Mouse (Mus musculus) heart, embryonic 12.5 days (tissue): ENCODE results near the gene Dhdds. TPM values are rescaled to one million over a fixed set of nuclear protein-coding genes. Genes with fewer than 3 reads are reported as not detected.

Source experiments
- ATAC-seq: fragments of 200-750 bp; cut with Nextera tagmentation; 2 replicates; pipeline ENCODE4 v1.8.0; 2017; ENCODE audit warnings: moderate TSS enrichment, moderate library complexity; ENCODE audit not compliant: insufficient number of reproducible peaks, low FRiP score
- H3K27ac ChIP-seq: fragments of 300-500 bp; sonication (generic); 2 replicates; pipeline ENCODE4 v1.5.1; 2016; ENCODE audit warnings: mild to moderate bottlenecking, moderate library complexity; ENCODE audit not compliant: poor library complexity, severe bottlenecking
- H3K27me3 ChIP-seq: fragments of 300-500 bp; sonication (generic); replicated peaks from 2 replicates; pipeline ENCODE4 v1.6.1; 2016; ENCODE audit warnings: mild to moderate bottlenecking, moderate library complexity
- H3K36me3 ChIP-seq: fragments of 300-500 bp; sonication (generic); 2 replicates; pipeline ENCODE4 v1.6.1; 2016; ENCODE audit warnings: mild to moderate bottlenecking, moderate library complexity
- H3K4me1 ChIP-seq: fragments of 300-500 bp; sonication (generic); replicated peaks from 2 replicates; pipeline ENCODE4 v1.6.1; 2016; ENCODE audit warnings: mild to moderate bottlenecking
- H3K4me2 ChIP-seq: fragments of 300-500 bp; sonication (generic); 2 replicates; pipeline ENCODE4 v1.6.1; 2016; ENCODE audit warnings: mild to moderate bottlenecking, moderate library complexity
- H3K4me3 ChIP-seq: fragments of 300-500 bp; sonication (generic); 2 replicates; pipeline ENCODE4 v1.5.1; 2016; ENCODE audit warnings: mild to moderate bottlenecking
- H3K9ac ChIP-seq: fragments of 300-500 bp; sonication (generic); 2 replicates; pipeline ENCODE4 v1.6.1; 2016; ENCODE audit warnings: mild to moderate bottlenecking, moderate library complexity
- H3K9me3 ChIP-seq: fragments of 300-500 bp; sonication (generic); replicated peaks from 2 replicates; pipeline ENCODE4 v1.6.1; 2016; ENCODE audit warnings: mild to moderate bottlenecking, moderate library complexity
- WGBS: fragments of 180-500 bp; shearing (Covaris S2); methylation state at CpG from one replicate; pipeline ENCODE4 v1.1.7; 2016; 5-methylcytosine and 5-hydroxymethylcytosine counted together
- polyA plus RNA-seq: library from polyadenylated mRNA; unstranded; fragments of >200 nt; fragmentation: Nextera tagmentation; extraction: Ambion mirVana; gene quantifications from 2 replicates; pipeline ENCODE4 v1.2.1, GENCODE M21; 2016

Dhdds gene
- polyA plus RNA-seq, 1 experiment from 2014 or later, result 30.5 TPM

DNA sequence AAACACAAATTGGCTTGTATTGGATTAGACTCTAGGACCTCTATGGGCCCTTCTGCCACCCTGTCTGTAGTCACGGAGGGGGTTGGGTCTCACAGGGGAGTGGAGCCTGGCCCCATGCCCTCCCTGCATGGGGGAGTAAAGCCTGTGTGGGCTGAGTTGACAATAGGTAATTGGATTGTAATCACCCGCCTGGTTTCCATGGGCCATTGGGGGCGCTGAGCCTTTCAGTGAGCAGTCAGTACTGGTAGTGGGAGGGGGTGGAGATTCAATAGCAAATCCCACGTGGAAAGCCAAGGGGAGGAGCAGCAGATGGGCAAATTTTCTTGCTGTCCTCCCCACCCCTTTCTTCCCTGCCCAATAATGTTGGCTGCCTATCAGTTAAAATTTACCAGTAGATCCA lies 30.5 kb downstream of the Dhdds start:
- 48% methylated on average over 4 of the region's 4 CpGs for WGBS
- Histone ChIP-seq H3K9me3 (no peaks in the 10 kb centered on the region), H3K4me3 (no peak overlapping the region), H3K36me3 (peaks cover 49% of the 10 kb centered on the region), H3K4me1 (peaks cover 33% of the 10 kb centered on the region), H3K4me2 (no peak overlapping the region), H3K9ac (no peak overlapping the region), H3K27me3 (no peaks in the 10 kb centered on the region), H3K27ac (no peak overlapping the region)
- ATAC-seq, result no peak

DNA sequence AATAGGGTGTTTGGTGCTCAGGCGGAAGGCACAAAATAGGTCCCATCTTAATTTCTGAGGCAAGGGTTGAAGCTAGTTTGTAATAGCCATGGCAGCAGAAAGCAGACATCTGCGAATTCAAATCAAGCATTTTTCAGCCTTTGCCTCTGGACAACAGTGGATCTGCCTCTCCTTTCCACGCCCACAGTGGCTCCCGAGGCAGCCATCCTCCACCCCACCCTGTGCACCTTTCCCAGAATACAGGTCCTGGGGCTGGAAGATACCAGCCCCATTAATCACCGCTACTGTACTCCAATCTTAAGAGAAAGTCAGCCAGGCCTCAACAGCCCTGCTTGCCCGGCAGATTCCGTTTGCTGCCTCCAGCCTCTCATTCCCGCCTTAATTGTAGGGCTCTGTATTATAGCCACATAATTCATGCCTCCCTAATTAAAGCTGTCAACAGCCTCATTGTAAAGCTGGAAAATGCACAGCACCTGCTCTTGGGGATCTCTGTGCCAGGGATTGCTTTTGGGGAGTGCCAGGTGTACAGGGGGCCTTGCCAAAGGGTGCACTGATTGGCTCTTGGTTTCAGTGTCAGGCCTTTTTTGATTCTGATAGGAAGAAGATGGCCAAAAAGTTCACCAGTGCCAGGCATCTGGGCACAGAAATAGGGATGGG lies 31.5 kb downstream of the Dhdds start:
- no peak for ATAC-seq
- Histone ChIP-seq H3K4me3 (peak overlapping the region; percentile 71; the same call in 1 of the 2 replicates), H3K4me2 (peak overlapping the region; percentile 97), H3K27ac (no peak overlapping the region), H3K9me3 (no peaks in the 10 kb centered on the region), H3K4me1 (peaks cover 30% of the 10 kb centered on the region), H3K9ac (0 out of 2 replicates have a peak overlapping the region, but pooled peaks have one; percentile 42), H3K27me3 (no peaks in the 10 kb centered on the region), H3K36me3 (peaks cover 47% of the 10 kb centered on the region)
- 60% methylated on average over 8 of the region's 8 CpGs for WGBS

DNA sequence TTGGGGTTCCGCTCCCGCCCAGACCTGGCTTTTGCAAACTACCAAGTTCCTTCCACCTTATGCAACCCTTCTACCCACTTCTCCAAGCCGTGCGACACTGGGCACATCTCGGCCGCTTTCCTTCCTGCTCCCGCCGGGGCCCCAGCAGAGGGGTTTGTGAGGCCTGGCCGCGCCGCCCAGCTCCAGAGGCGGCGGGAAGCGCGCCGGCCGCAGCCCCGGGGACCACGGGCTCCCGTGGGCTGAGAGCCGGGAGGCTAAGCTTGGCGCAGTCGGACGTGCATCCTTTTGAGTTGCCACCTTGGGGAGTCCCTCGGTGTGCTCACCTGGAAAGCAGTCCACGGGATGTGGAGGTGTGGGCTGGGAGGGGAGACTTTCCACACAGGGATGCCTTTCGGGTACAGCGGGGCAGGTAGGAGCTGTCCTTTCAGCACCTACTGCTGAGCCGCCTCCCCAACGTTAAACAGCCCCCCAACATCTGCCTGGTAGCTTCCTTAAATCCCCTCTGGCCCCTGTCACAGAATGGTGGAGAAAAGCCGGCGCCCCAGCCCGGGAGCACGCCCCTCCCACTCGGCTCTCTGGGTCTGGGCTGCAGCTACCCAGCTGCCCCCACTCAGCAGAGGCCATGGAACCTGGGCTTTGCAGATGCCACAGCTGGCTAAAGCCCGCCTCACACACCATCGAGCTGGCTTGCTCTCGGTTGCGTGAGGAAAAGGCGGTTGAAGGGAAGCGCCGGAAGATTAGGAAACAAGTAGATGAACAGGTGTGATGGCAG lies 32.4 kb downstream of the Dhdds start, which contains the start of gene Hmgn2:
TSS of gene Hmgn2 (minus strand) at position 501 of the 772 bp plus-strand sequence.
- Histone ChIP-seq H3K27me3 (no peaks in the 10 kb centered on the region), H3K4me1 (peaks cover 30% of the 10 kb centered on the region), H3K36me3 (peaks cover 54% of the 10 kb centered on the region), H3K27ac (peak within 1 kb of the TSS; percentile 99), H3K9me3 (no peaks in the 10 kb centered on the region), H3K4me2 (peak within 1 kb of the TSS; percentile 97), H3K4me3 (peak within 1 kb of the TSS; percentile 71), H3K9ac (peak within 1 kb of the TSS; percentile 97)
- WGBS, result under 1% methylated on average over 42 of the region's 42 CpGs
- peak; percentile 61 for ATAC-seq

DNA sequence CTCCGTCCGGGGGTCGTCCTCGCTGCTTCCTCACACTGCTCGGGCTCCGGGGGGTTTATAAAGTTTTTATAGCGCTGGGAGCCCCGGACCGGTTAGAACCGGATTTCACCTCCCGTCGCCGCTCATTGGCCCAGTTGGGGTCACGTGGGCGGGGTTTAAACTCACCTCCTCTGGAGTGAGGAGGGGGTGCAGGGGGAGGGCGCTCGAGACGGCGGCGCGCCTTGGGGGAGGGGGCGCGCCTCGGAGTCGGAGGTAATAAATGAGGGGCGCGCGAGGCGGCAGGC lies 32.9 kb downstream of the Dhdds start:
- Histone ChIP-seq H3K27me3 (no peaks in the 10 kb centered on the region), H3K9me3 (no peaks in the 10 kb centered on the region), H3K27ac (peak overlapping the region; percentile 99), H3K4me2 (peak overlapping the region; percentile 97), H3K9ac (peak overlapping the region; percentile 97), H3K4me1 (peaks cover 30% of the 10 kb centered on the region), H3K4me3 (peak overlapping the region; percentile 71), H3K36me3 (peaks cover 58% of the 10 kb centered on the region)
- under 1% methylated on average over 29 of the region's 29 CpGs for WGBS
- peak; percentile 89 for ATAC-seq

DNA sequence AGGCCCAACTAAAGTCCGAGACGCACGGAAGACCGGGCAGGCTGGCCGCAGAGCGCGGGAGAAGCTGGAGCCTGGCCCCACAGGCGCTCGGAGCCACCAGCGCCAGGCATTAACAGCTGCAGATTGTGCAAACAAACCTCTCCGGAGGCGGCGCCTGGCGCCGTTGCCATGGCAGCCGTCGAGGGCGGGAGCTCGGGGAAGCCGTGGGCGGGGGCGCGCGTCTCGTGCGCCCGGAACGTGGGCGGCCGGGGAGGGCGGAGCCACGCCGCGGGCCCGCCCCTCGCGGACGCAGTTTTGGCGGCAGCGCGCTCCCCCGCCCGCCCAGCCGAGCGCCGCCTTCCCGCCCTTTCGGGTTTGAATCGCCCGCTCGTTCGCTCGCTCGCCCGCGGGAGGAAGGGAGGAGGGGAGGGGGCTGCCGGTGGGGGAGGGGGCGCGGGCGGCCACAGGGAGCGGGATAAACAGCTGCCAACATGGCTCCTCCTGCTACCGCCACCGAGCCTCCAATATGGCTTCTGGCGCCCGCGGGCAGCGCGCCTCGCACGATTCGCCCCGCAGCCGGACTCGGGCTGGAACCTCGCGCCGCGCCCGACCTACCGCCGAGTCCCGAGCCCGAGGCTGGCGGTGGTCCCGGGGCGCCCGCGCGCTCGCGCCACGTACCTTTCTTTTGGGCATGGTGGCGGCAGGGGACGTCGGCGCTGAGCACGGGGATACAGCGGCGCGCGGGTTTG lies 33.4 kb downstream of the Dhdds start:
- Histone ChIP-seq H3K4me1 (peaks cover 30% of the 10 kb centered on the region), H3K27me3 (no peaks in the 10 kb centered on the region), H3K27ac (peak overlapping the region; percentile 99), H3K9me3 (no peaks in the 10 kb centered on the region), H3K4me3 (peak overlapping the region; percentile 71), H3K4me2 (peak overlapping the region; percentile 97), H3K36me3 (peaks cover 58% of the 10 kb centered on the region), H3K9ac (peak overlapping the region; percentile 97)
- peak; percentile 86 for ATAC-seq
- WGBS, result under 1% methylated on average over 84 of the region's 101 CpGs

DNA sequence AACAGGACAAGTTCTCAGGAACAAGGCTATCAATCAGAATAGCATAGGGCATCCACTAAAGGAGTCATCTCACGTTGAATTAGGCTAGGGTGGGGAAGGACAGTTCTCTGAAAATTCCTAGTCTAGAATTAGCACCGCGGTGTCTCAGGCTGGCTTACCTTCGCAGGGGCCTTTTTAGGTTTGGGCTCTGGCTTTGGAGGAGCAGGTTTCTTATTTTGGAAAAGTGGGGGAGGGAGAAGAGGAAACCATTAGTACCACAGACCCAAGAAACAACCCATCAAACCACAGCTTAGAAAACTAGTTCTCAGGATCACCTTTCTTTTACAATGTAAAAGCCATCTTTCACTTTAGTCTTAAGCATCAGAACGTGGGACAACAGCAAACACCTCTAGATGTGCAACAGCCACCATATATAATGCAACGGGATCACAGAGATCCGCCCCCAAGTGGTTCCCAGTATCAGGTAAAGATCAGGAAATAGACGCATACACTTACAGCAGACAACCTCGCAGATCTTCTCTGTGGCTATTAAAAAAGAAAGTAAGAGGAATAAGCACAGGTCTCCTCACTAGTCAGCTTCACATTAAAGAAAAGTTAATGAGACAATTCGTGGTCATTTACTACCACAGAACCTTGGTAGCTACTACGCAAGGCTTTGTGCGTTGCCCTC lies 34.3 kb downstream of the Dhdds start:
- WGBS, result 39% methylated on average over 12 of the region's 12 CpGs
- Histone ChIP-seq H3K4me3 (peak overlapping the region; percentile 71), H3K9me3 (no peaks in the 10 kb centered on the region), H3K27ac (0 out of 2 replicates have a peak overlapping the region, but pooled peaks have one; percentile 21), H3K36me3 (peaks cover 53% of the 10 kb centered on the region), H3K4me1 (peaks cover 30% of the 10 kb centered on the region), H3K4me2 (peak overlapping the region; percentile 97), H3K27me3 (no peaks in the 10 kb centered on the region), H3K9ac (peak overlapping the region; percentile 75)
- no peak for ATAC-seq

DNA sequence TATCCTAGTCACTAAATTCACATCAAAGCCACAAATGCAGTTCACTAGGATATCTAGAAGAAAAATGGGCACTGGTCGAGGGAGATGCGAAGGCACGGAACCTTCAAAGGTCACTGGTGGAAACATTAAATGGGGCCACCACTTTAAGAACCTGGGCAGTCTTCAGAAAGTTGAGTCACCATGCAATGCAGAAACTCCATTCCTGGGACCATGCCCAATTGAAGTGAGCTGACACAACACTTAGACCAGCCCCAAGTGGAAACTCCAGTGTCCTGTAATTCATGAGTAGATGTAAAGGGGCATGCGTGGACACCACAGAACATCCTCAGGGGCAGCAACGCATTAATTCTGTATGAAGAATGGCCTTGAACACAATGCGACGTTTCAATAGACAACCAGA lies 38.2 kb downstream of the Dhdds start:
- Histone ChIP-seq H3K9ac (no peak overlapping the region), H3K27me3 (no peaks in the 10 kb centered on the region), H3K36me3 (peaks cover 39% of the 10 kb centered on the region), H3K9me3 (no peaks in the 10 kb centered on the region), H3K4me3 (no peak overlapping the region), H3K27ac (no peak overlapping the region), H3K4me2 (no peak overlapping the region), H3K4me1 (peaks cover 13% of the 10 kb centered on the region)
- no peak for ATAC-seq
- 90% methylated on average over 7 of the region's 7 CpGs for WGBS

DNA sequence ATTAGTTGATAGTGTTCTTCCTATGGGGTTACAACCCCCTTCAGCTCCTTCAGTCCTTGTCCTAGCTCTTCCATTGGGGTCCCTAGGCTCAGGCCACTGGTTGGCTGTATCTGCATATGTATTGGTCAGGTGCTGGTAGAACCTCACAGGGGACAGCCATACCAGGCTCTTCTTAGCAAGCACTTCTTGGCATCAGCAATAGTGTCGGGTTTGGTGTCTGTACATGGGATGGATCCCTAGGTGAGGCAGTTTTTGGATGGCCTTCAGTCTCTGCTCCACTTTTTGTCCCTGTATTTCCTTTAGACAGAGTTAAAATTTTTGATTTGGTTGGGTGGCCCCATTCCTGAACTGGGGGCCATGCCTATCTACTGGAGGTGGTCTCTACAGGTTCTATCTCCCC lies 41.8 kb downstream of the Dhdds start:
- no peaks in the 10 kb centered on the region for H3K4me1 ChIP-seq
- H3K4me2 ChIP-seq, result no peak overlapping the region
- no peak overlapping the region for H3K4me3 ChIP-seq
- WGBS, result 61% methylated on average over 1 of the region's 1 CpGs
- H3K36me3 ChIP-seq, result peaks cover 15% of the 10 kb centered on the region
- H3K27me3 ChIP-seq, result no peaks in the 10 kb centered on the region
- no peak for ATAC-seq
- H3K9me3 ChIP-seq, result no peaks in the 10 kb centered on the region
- no peak overlapping the region for H3K27ac ChIP-seq
- no peak overlapping the region for H3K9ac ChIP-seq

DNA sequence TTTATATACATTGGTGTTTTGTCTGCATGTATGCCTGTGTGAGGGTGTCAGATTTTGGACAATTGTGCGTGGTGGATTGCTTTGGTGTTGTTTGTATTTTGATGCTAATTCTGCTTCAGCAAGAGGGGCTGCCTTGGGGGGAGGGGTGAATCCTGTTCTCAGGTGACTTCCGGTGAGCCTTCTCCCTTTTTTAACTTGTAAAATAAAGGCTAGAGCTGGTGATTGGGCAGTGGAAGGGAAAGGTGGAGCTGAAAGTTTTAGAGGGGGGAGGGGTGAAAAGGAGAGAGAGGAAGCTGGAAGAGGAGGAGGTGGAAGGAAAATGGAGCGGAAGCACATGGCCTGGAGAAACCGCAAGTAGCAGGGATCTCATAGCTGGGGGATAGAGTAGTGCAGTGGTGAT lies 44.4 kb downstream of the Dhdds start:
- Histone ChIP-seq H3K4me2 (no peak overlapping the region), H3K4me1 (no peaks in the 10 kb centered on the region), H3K9me3 (no peaks in the 10 kb centered on the region), H3K27me3 (no peaks in the 10 kb centered on the region), H3K36me3 (no peaks in the 10 kb centered on the region), H3K9ac (no peak overlapping the region), H3K27ac (no peak overlapping the region), H3K4me3 (no peak overlapping the region)
- no peak for ATAC-seq
- 83% methylated on average over 4 of the region's 4 CpGs for WGBS

DNA sequence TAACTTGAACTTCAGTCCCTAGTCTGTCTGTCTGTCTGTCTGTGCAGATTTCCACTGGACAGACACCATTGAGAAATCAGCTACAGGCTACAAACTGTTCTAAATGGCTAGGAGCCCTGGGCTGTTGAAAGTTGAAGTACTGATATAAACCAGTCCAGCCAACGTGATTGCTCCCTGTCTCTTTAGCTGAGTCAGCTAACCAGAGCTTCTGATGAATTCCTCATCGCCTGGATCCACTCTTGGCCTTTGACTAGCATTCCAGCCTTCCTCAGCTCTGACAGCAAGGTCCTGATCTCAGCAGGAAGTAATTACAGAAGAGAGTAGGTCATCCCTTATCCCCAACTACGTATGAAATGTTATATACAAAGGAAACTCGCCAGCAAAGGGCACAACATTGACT lies 54.0 kb downstream of the Dhdds start:
- H3K36me3 ChIP-seq, result no peaks in the 10 kb centered on the region
- H3K9ac ChIP-seq, result no peak overlapping the region
- WGBS, result 30% methylated on average over 4 of the region's 4 CpGs
- H3K4me3 ChIP-seq, result no peak overlapping the region
- H3K4me2 ChIP-seq, result no peak overlapping the region
- H3K9me3 ChIP-seq, result peaks cover 6% of the 10 kb centered on the region
- H3K27me3 ChIP-seq, result no peaks in the 10 kb centered on the region
- H3K27ac ChIP-seq, result no peak overlapping the region
- peaks cover 8% of the 10 kb centered on the region for H3K4me1 ChIP-seq
- ATAC-seq, result no peak

DNA sequence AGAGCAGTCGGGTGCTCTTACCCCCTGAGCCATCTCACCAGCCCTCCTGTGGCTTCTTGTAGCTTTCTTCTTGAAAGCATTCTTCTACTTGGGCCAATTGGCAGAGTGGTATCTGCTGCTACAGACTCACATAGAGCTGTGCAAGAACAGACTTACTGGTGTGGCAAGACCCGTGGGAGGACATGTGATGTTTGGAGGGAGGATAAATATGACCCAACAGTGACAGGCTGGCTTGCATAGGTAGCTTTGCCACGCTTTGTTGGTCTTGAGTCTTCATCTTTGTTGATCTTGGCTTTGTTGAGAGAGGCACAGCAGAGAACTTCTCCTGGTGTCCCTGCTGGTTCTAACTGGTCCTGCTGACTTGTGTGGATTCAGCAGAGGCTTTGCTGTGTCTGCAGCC lies 56.9 kb downstream of the Dhdds start:
- Histone ChIP-seq H3K27ac (no peak overlapping the region), H3K4me2 (no peak overlapping the region), H3K4me3 (no peak overlapping the region), H3K4me1 (peaks cover 26% of the 10 kb centered on the region), H3K9me3 (peaks cover 6% of the 10 kb centered on the region), H3K36me3 (no peaks in the 10 kb centered on the region), H3K27me3 (no peaks in the 10 kb centered on the region), H3K9ac (no peak overlapping the region)
- no peak for ATAC-seq
- 73% methylated on average over 3 of the region's 3 CpGs for WGBS
